Mouse (Mus musculus) hindbrain, embryonic 14.5 days (tissue): Measurements from ENCODE around the gene Slc22a3. TPM values are rescaled to one million over a fixed set of nuclear protein-coding genes. Genes with fewer than 3 reads are reported as not detected.
A peak's percentile ranks its signal among the peaks of the same experiment; 100 is the strongest.

Experiments used
- ATAC-seq: fragments of 200-750 bp; cut with Nextera tagmentation; 2 replicates; pipeline ENCODE4 v1.8.0; 2017; ENCODE audit warnings: moderate number of reproducible peaks, mild to moderate bottlenecking, moderate TSS enrichment, moderate library complexity; ENCODE audit not compliant: low FRiP score
- DNase-seq: peaks from one replicate; pipeline ENCODE4 v3.0.0-alpha.2; 2015; ENCODE audit warnings: low spot score
- H3K27ac ChIP-seq: fragments of 300-500 bp; sonication (generic); 2 replicates; pipeline ENCODE4 v1.5.1; 2014; ENCODE audit warnings: mild to moderate bottlenecking, moderate library complexity
- H3K27me3 ChIP-seq: fragments of 300-500 bp; sonication (generic); 2 replicates; pipeline ENCODE4 v1.6.1; 2014; ENCODE audit warnings: mild to moderate bottlenecking, low read length, mixed read lengths; ENCODE audit not compliant: control insufficient read depth, insufficient read depth
- H3K36me3 ChIP-seq: fragments of 300-500 bp; sonication (generic); replicated peaks from 2 replicates; pipeline ENCODE4 v1.6.1; 2014; ENCODE audit not compliant: control insufficient read depth, insufficient read depth
- H3K4me1 ChIP-seq: fragments of 300-500 bp; sonication (generic); replicated peaks from 2 replicates; pipeline ENCODE4 v1.6.1; 2014; ENCODE audit warnings: antibody characterized with exemption, low read length, mixed read lengths; ENCODE audit not compliant: control insufficient read depth, insufficient read depth
- H3K4me2 ChIP-seq: fragments of 300-500 bp; sonication (generic); replicated peaks from 2 replicates; pipeline ENCODE4 v1.6.1; 2014; ENCODE audit warnings: mild to moderate bottlenecking, moderate library complexity
- H3K4me3 ChIP-seq: fragments of 300-500 bp; sonication (generic); replicated peaks from 2 replicates; pipeline ENCODE4 v1.5.1; 2014; ENCODE audit warnings: mild to moderate bottlenecking, low read length
- H3K9ac ChIP-seq: fragments of 300-500 bp; sonication (generic); 2 replicates; pipeline ENCODE4 v1.6.1; 2014
- H3K9me3 ChIP-seq: fragments of 300-500 bp; sonication (generic); 2 replicates; pipeline ENCODE4 v1.6.1; 2016; ENCODE audit warnings: low read length; ENCODE audit not compliant: control insufficient read depth
- WGBS: fragments of 180-500 bp; shearing (Covaris S2); extraction: QIAGEN DNeasy Blood & Tissue Kit; methylation state at CpG from one replicate; pipeline ENCODE4 v1.1.7; 2014; 5-methylcytosine and 5-hydroxymethylcytosine counted together
- polyA plus RNA-seq: library from polyadenylated mRNA; unstranded; fragments of >200 nt; fragmentation: Nextera tagmentation; extraction: Ambion mirVana; gene quantifications from 2 replicates; pipeline ENCODE4 v1.2.1, GENCODE M21; 2014

The Slc22a3 gene
- polyA plus RNA-seq, 1 experiment from 2014 or later, result 0.82 TPM

- 82% methylated on average over 3 of the region's 3 CpGs for WGBS
- no peak for ATAC-seq
Observed at GRCm38 (mm10) chr17:12511193-12511592, 3.7 kb upstream of the Slc22a3 start.

GRCm38 (mm10) chr17:12508376-12508775 lies 872 bp upstream of the Slc22a3 start:
- H3K4me1 ChIP-seq, result no peaks in the 10 kb centered on the region
- ATAC-seq (no peak), DNase-seq (no peak)
- H3K9me3 ChIP-seq, result no peaks in the 10 kb centered on the region
- no peaks in the 10 kb centered on the region for H3K36me3 ChIP-seq
- WGBS, result 32% methylated on average over 7 of the region's 7 CpGs
- peaks cover 42% of the 10 kb centered on the region for H3K27me3 ChIP-seq
- H3K27ac ChIP-seq, result no peak overlapping the region
- H3K9ac ChIP-seq, result no peak overlapping the region
- H3K4me2 ChIP-seq, result no peak overlapping the region
- no peak overlapping the region for H3K4me3 ChIP-seq

More at GRCm38 (mm10) chr17:12511193-12511592, 3.7 kb upstream of the Slc22a3 start:
- Histone ChIP-seq H3K36me3 (no peaks in the 10 kb centered on the region), H3K4me3 (no peak overlapping the region), H3K9ac (no peak overlapping the region), H3K9me3 (no peaks in the 10 kb centered on the region), H3K4me1 (no peaks in the 10 kb centered on the region), H3K27ac (no peak overlapping the region), H3K4me2 (no peak overlapping the region), H3K27me3 (peaks cover 31% of the 10 kb centered on the region)
- no peak for DNase-seq

GRCm38 (mm10) chr17:12506903-12507563 lies 471 bp downstream of the Slc22a3 start:
- peak overlapping the region; percentile 34 for H3K4me3 ChIP-seq
- H3K4me1 ChIP-seq, result no peaks in the 10 kb centered on the region
- H3K27ac ChIP-seq, result no peak overlapping the region
- H3K9me3 ChIP-seq, result no peaks in the 10 kb centered on the region
- H3K27me3 ChIP-seq, result peaks cover 42% of the 10 kb centered on the region
- WGBS, result 2% methylated on average over 50 of the region's 65 CpGs
- no peak for DNase-seq
- ATAC-seq, result no peak; the same call in 1 of the 2 replicates
- H3K9ac ChIP-seq, result peak overlapping the region; percentile 24; the same call in 1 of the 2 replicates
- H3K36me3 ChIP-seq, result no peaks in the 10 kb centered on the region
- peak overlapping the region; percentile 56 for H3K4me2 ChIP-seq

GRCm38 (mm10) chr17:12505708-12506107 lies 1.8 kb downstream of the Slc22a3 start:
- ATAC-seq (no peak), DNase-seq (no peak)
- no peaks in the 10 kb centered on the region for H3K4me1 ChIP-seq
- H3K36me3 ChIP-seq, result no peaks in the 10 kb centered on the region
- no peak overlapping the region for H3K27ac ChIP-seq
- no peak overlapping the region for H3K9ac ChIP-seq
- peaks cover 42% of the 10 kb centered on the region for H3K27me3 ChIP-seq
- WGBS, result 81% methylated on average over 6 of the region's 6 CpGs
- no peak overlapping the region for H3K4me3 ChIP-seq
- H3K4me2 ChIP-seq, result no peak overlapping the region
- H3K9me3 ChIP-seq, result no peaks in the 10 kb centered on the region

- H3K9me3 ChIP-seq, result no peaks in the 10 kb centered on the region
- no peak overlapping the region for H3K9ac ChIP-seq
- H3K27me3 ChIP-seq, result no peaks in the 10 kb centered on the region
- H3K27ac ChIP-seq, result no peak overlapping the region
- no peak overlapping the region for H3K4me2 ChIP-seq
- H3K4me3 ChIP-seq, result no peak overlapping the region
- WGBS, result 88% methylated on average over 8 of the region's 8 CpGs
- H3K4me1 ChIP-seq, result no peaks in the 10 kb centered on the region
- H3K36me3 ChIP-seq, result no peaks in the 10 kb centered on the region
- ATAC-seq (no peak), DNase-seq (no peak)
Observed at GRCm38 (mm10) chr17:12499426-12499825, 8.1 kb downstream of the Slc22a3 start.

- H3K27me3 ChIP-seq, result no peaks in the 10 kb centered on the region
Observed at GRCm38 (mm10) chr17:12495558-12495957, 11.9 kb downstream of the Slc22a3 start.

GRCm38 (mm10) chr17:12491591-12491990 lies 15.9 kb downstream of the Slc22a3 start:
- DNase-seq (no peak), ATAC-seq (no peak)
- Histone ChIP-seq H3K36me3 (no peaks in the 10 kb centered on the region), H3K27me3 (no peaks in the 10 kb centered on the region), H3K4me2 (no peak overlapping the region), H3K9ac (no peak overlapping the region), H3K4me1 (no peaks in the 10 kb centered on the region), H3K4me3 (no peak overlapping the region), H3K9me3 (no peaks in the 10 kb centered on the region), H3K27ac (no peak overlapping the region)
- 88% methylated on average over 12 of the region's 12 CpGs for whole genome bisulfite sequencing

More at GRCm38 (mm10) chr17:12495558-12495957, 11.9 kb downstream of the Slc22a3 start:
- Histone ChIP-seq H3K4me3 (no peak overlapping the region), H3K9me3 (no peaks in the 10 kb centered on the region), H3K27ac (no peak overlapping the region), H3K36me3 (no peaks in the 10 kb centered on the region), H3K4me2 (no peak overlapping the region), H3K9ac (no peak overlapping the region), H3K4me1 (no peaks in the 10 kb centered on the region)
- ATAC-seq, result no peak
- DNase-seq, result no peak
- 48% methylated on average over 3 of the region's 3 CpGs for WGBS

- Histone ChIP-seq H3K4me1 (no peaks in the 10 kb centered on the region), H3K4me2 (no peak overlapping the region), H3K9ac (no peak overlapping the region), H3K36me3 (no peaks in the 10 kb centered on the region), H3K27me3 (no peaks in the 10 kb centered on the region), H3K27ac (no peak overlapping the region), H3K4me3 (no peak overlapping the region), H3K9me3 (no peaks in the 10 kb centered on the region)
- 80% methylated on average over 5 of the region's 5 CpGs for WGBS
- ATAC-seq, result no peak
- no peak for DNase-seq
Observed at GRCm38 (mm10) chr17:12489888-12490287, 17.6 kb downstream of the Slc22a3 start.

GRCm38 (mm10) chr17:12485657-12486056 lies 21.8 kb downstream of the Slc22a3 start:
- H3K9ac ChIP-seq, result no peak overlapping the region
- no peaks in the 10 kb centered on the region for H3K4me1 ChIP-seq
- no peaks in the 10 kb centered on the region for H3K36me3 ChIP-seq
- ATAC-seq, result no peak
- no peaks in the 10 kb centered on the region for H3K9me3 ChIP-seq
- H3K4me2 ChIP-seq, result no peak overlapping the region
- 92% methylated on average over 3 of the region's 3 CpGs for WGBS
- H3K27ac ChIP-seq, result no peak overlapping the region
- no peaks in the 10 kb centered on the region for H3K27me3 ChIP-seq
- DNase-seq, result no peak
- H3K4me3 ChIP-seq, result no peak overlapping the region

GRCm38 (mm10) chr17:12479416-12479815 lies 28.1 kb downstream of the Slc22a3 start:
- H3K4me3 ChIP-seq, result no peak overlapping the region
- no peaks in the 10 kb centered on the region for H3K9me3 ChIP-seq
- no peak overlapping the region for H3K27ac ChIP-seq
- H3K4me2 ChIP-seq, result no peak overlapping the region
- no peaks in the 10 kb centered on the region for H3K36me3 ChIP-seq
- H3K27me3 ChIP-seq, result no peaks in the 10 kb centered on the region
- no peak for DNase-seq
- WGBS, result 29% methylated on average over 2 of the region's 2 CpGs
- H3K9ac ChIP-seq, result no peak overlapping the region
- no peaks in the 10 kb centered on the region for H3K4me1 ChIP-seq
- no peak for ATAC-seq
